Mouse (Mus musculus): ENCODE data around the gene Rcn3.

Rcn3 gene

GRCm38 (mm10) chr7:45046853-45047350 is 45.1 kb downstream of the Rcn3 start:
- DNase-seq: no peak

- DNase-seq: no peak
Observed at GRCm38 (mm10) chr7:45045741-45046140, 46.3 kb downstream of the Rcn3 start.

- DNase-seq: no peak
Observed at GRCm38 (mm10) chr7:45043307-45043706, 48.7 kb downstream of the Rcn3 start.

- no peak for DNase-seq
Observed at GRCm38 (mm10) chr7:45040851-45041250, 51.2 kb downstream of the Rcn3 start.

GRCm38 (mm10) chr7:45038411-45038810 is 53.6 kb downstream of the Rcn3 start:
- no peak for DNase-seq

- DNase-seq: peak; percentile 78
Observed at GRCm38 (mm10) chr7:45037720-45038361, 54.2 kb downstream of the Rcn3 start.

- no peak for DNase-seq
Observed at GRCm38 (mm10) chr7:45036702-45037101, 55.3 kb downstream of the Rcn3 start.

GRCm38 (mm10) chr7:45035631-45036030 is 56.4 kb downstream of the Rcn3 start:
- no peak for DNase-seq

GRCm38 (mm10) chr7:45033722-45034359 is 58.2 kb downstream of the Rcn3 start:
- no peak for DNase-seq
